Mouse (Mus musculus): ENCODE measurements around the gene Nrsn1. TPM values are rescaled to one million over a fixed set of nuclear protein-coding genes. Genes with fewer than 3 reads are reported as not detected.

The Nrsn1 gene
- polyA plus RNA-seq, 1 experiment from 2014 or later, result 4.1 TPM

DNA sequence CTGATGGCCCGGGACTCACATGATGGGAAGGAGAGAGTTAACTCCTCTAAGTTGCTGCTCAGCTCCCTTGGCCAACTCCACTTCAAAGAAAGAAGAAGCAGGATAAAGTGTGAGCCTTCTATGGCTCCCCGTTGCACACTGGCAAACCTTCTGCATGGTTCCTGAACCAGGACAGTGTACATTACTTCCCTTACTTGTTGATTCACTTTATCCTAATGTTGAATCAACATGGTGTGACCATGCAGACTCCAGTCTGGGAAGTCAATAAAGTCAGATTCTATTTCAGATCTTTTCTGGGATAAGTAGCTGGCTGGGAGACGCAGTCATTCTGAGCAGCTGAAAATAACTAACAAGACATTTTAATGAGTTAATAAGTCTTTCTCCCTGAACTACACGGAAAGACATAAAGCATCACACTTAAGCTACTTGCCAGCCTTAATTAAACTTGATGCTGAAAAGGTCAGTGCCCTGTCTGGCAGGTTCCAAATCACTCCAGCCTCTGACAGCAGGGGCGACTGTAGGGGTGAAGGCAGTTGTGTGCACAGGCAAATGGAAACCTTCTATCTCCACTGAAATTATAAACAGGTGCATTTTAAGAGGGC lies 50.0 kb downstream of the Nrsn1 start:
- no peaks in the 10 kb centered on the region for H3K27me3 ChIP-seq (replicated peaks)
- no peak overlapping the region for H3K4me3 ChIP-seq (replicated peaks)
- no peak overlapping the region for H3K4me2 ChIP-seq
- no peaks in the 10 kb centered on the region for H3K36me3 ChIP-seq
- no peak overlapping the region for H3K27ac ChIP-seq
- no peak overlapping the region for H3K9ac ChIP-seq
- no peak for ATAC-seq (ENCODE audit: insufficient read depth, low FRiP score, low read depth)
- no peaks in the 10 kb centered on the region for H3K4me1 ChIP-seq
- H3K9me3 ChIP-seq, result no peaks in the 10 kb centered on the region
- WGBS, result 56% methylated on average over 5 of the region's 5 CpGs

DNA sequence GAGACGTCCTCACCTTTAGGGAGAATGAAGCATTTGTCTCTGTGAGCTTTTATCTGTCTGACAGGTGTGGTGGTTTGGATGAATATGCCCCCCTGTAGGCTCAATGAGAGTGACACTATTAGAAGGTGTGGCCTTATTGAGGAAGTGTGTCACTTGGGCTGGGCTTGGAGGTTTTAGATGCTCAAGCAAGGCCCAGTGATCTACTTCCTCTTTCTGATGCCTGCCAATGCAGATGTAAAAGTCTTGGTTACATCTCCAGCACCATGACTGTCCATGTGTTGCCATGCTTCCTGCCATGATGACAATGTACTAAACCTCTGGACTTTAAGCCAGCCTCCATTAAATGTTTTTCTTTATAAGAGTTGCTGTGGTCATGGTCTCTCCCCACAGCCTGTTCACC lies 51.9 kb downstream of the Nrsn1 start:
- no peak overlapping the region for H3K9ac ChIP-seq
- H3K9me3 ChIP-seq, result no peaks in the 10 kb centered on the region
- H3K27ac ChIP-seq, result no peak overlapping the region
- no peak for ATAC-seq (ENCODE audit: insufficient read depth, low FRiP score, low read depth)
- no peaks in the 10 kb centered on the region for H3K36me3 ChIP-seq
- H3K4me2 ChIP-seq, result no peak overlapping the region
- no peak overlapping the region for H3K4me3 ChIP-seq (replicated peaks)
- H3K4me1 ChIP-seq, result no peaks in the 10 kb centered on the region
- H3K27me3 ChIP-seq (replicated peaks), result no peaks in the 10 kb centered on the region
- 70% methylated on average over 1 of the region's 1 CpGs for WGBS

DNA sequence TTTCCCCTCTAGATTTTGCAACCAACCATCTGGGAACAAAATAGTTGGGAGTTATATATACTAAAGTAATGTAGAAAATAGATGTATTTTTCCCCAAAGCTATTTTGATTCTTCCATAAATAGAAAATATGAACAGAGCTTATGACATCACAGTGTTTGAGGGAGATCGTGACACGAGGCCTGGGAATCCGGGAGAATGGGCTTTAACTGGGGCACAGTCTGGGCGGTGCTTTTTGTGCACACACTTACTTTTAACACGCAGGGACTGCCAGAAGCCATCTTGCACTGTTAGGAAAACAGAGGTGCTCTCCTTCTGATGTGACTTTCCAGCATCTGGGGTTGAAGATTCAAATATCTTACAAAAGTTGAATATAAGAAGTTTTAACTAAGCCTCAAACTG lies 63.4 kb downstream of the Nrsn1 start:
- Histone ChIP-seq H3K4me1 (no peaks in the 10 kb centered on the region), H3K36me3 (no peaks in the 10 kb centered on the region), H3K4me2 (no peak overlapping the region), H3K4me3 (replicated peaks) (no peak overlapping the region), H3K9ac (no peak overlapping the region), H3K9me3 (no peaks in the 10 kb centered on the region), H3K27ac (no peak overlapping the region), H3K27me3 (replicated peaks) (no peaks in the 10 kb centered on the region)
- ATAC-seq (ENCODE audit: insufficient read depth, low FRiP score, low read depth), result no peak
- WGBS, result 82% methylated on average over 5 of the region's 5 CpGs

Other genes starting within 250 kb of the Nrsn1 start
- gene Dcdc2a, start 214.5 kb downstream of the Nrsn1 start, polyA plus RNA-seq (2015; fragmentation: Nextera tagmentation; extraction: Ambion mirVana), result 3.1 and 3.7 TPM in 2 replicates